Mouse (Mus musculus) embryonic facial prominence, embryonic 13.5 days (tissue): ENCODE measurements around the gene Vmn2r51. TPM values are rescaled to one million over a fixed set of nuclear protein-coding genes. Genes with fewer than 3 reads are reported as not detected.
"Not testable (repeated sequence)": the region's sequence is repeated elsewhere in the genome, so short reads cannot be mapped to it uniquely, and the experiment has no call there.

Source experiments
- ATAC-seq: fragments of 200-750 bp; cut with Nextera tagmentation; 2 replicates; pipeline ENCODE4 v1.8.0; 2017; ENCODE audit warnings: low read depth; ENCODE audit not compliant: insufficient number of reproducible peaks, insufficient read depth, low FRiP score, low TSS enrichment
- H3K27ac ChIP-seq: fragments of 300-500 bp; sonication (generic); 2 replicates; pipeline ENCODE4 v1.5.1; 2015; ENCODE audit warnings: moderate library complexity, mild to moderate bottlenecking, inconsistent platforms
- H3K27me3 ChIP-seq: fragments of 300-500 bp; sonication (generic); 2 replicates; pipeline ENCODE4 v1.6.1; 2015; ENCODE audit warnings: mild to moderate bottlenecking, inconsistent platforms
- H3K36me3 ChIP-seq: fragments of 300-500 bp; sonication (generic); 2 replicates; pipeline ENCODE4 v1.6.1; 2015; ENCODE audit warnings: mild to moderate bottlenecking, inconsistent platforms
- H3K4me1 ChIP-seq: fragments of 300-500 bp; sonication (generic); 2 replicates; pipeline ENCODE4 v1.6.1; 2015; ENCODE audit warnings: inconsistent platforms
- H3K4me2 ChIP-seq: fragments of 300-500 bp; sonication (generic); 2 replicates; pipeline ENCODE4 v1.6.1; 2015; ENCODE audit warnings: moderate library complexity, mild to moderate bottlenecking, inconsistent platforms
- H3K4me3 ChIP-seq: fragments of 300-500 bp; sonication (generic); 2 replicates; pipeline ENCODE4 v1.5.1; 2015; ENCODE audit warnings: mild to moderate bottlenecking, inconsistent platforms
- H3K9ac ChIP-seq: fragments of 300-500 bp; sonication (generic); 2 replicates; pipeline ENCODE4 v1.6.1; 2015; ENCODE audit warnings: mild to moderate bottlenecking, inconsistent platforms
- H3K9me3 ChIP-seq: fragments of 300-500 bp; sonication (generic); 2 replicates; pipeline ENCODE4 v1.6.1; 2016; ENCODE audit warnings: inconsistent platforms
- WGBS: fragments of 180-500 bp; shearing (Covaris S2); methylation state at CpG from one replicate; pipeline ENCODE4 v1.1.7; 2015; ENCODE audit warnings: mixed read lengths; 5-methylcytosine and 5-hydroxymethylcytosine counted together
- polyA plus RNA-seq: library from polyadenylated mRNA; unstranded; fragments of >200 nt; fragmentation: Nextera tagmentation; extraction: Ambion mirVana; gene quantifications from 2 replicates; pipeline ENCODE4 v1.2.1, GENCODE M21; 2015

Gene Vmn2r51
- polyA plus RNA-seq, result not detected in 2 replicates

GRCm38 (mm10) chr7:10105641-10106040 lies at the start of gene Vmn2r51:
Gene Vmn2r51, minus strand, starts transcription at chr7:10105741.
- not testable (repeated sequence) for H3K36me3 ChIP-seq, H3K4me3 ChIP-seq, H3K4me1 ChIP-seq, H3K27ac ChIP-seq, H3K9me3 ChIP-seq, H3K9ac ChIP-seq, H3K4me2 ChIP-seq, ATAC-seq, H3K27me3 ChIP-seq
- 58% methylated on average over 1 of the region's 1 CpGs for WGBS

- H3K4me1 ChIP-seq, H3K27ac ChIP-seq, H3K9ac ChIP-seq, H3K36me3 ChIP-seq, ATAC-seq, H3K4me2 ChIP-seq, H3K27me3 ChIP-seq, H3K9me3 ChIP-seq, H3K4me3 ChIP-seq: not testable (repeated sequence)
These were observed 52.3 kb downstream of the Vmn2r51 start, which contains the start of gene Vmn2r50 for GRCm38 (mm10) chr7:10053196-10053595. Gene Vmn2r50, minus strand, starts transcription at chr7:10053296.

Other genes starting within 250 kb of the Vmn2r51 start
- gene Vmn2r48, start 152.2 kb downstream of the Vmn2r51 start, polyA plus RNA-seq, result not detected in 2 replicates
- gene Vmn2r49, start 113.5 kb downstream of the Vmn2r51 start, polyA plus RNA-seq, result not detected in 2 replicates
- not detected in 2 replicates for gene Vmn2r50, start 52.4 kb downstream of the Vmn2r51 start, polyA plus RNA-seq
- gene Vmn2r52, start 70.8 kb upstream of the Vmn2r51 start, polyA plus RNA-seq, result not detected in 2 replicates
- not detected in 2 replicates for gene Vmn1r66, start 172.3 kb upstream of the Vmn2r51 start, polyA plus RNA-seq